Mouse (Mus musculus): ENCODE measurements around the gene Sez6l2. TPM values are rescaled to one million over a fixed set of nuclear protein-coding genes. Genes with fewer than 3 reads are reported as not detected.

Sez6l2 gene
- total and polyA plus RNA-seq, 3 experiments, result 5.0 to 6.1 (median 5.6) TPM

GRCm38 (mm10) chr7:126963548-126964286, 13.4 kb downstream of the Sez6l2 start:
- H3K79me2 ChIP-seq (replicated peaks; ENCODE audit: control insufficient read depth, insufficient read depth, low read length), result no peaks in the 10 kb centered on the region
- no peaks in the 10 kb centered on the region for H3K4me1 ChIP-seq (ENCODE audit: control insufficient read depth, insufficient read depth, low read length)
- H3K4me3 ChIP-seq, result no peak overlapping the region
- H3K9ac ChIP-seq (ENCODE audit: low read depth, low read length), result no peak overlapping the region
- DNase-seq, result peak in 1 of 2 experiments; percentile 34
- H3K27ac ChIP-seq, result no peak overlapping the region
- H3K36me3 ChIP-seq (ENCODE audit: control insufficient read depth, insufficient read depth, low read length), result no peaks in the 10 kb centered on the region
- 40% methylated on average over 19 of the region's 19 CpGs for WGBS
- H3K27me3 ChIP-seq (ENCODE audit: control insufficient read depth, insufficient read depth, low read length), result no peaks in the 10 kb centered on the region; the same call in 1 of the 2 replicates
- TF ChIP-seq CTCF (IDR thresholded peaks at IDR 0.05), result peak; percentile 66
- TF ChIP-seq POLR2A (IDR thresholded peaks at IDR 0.05; ENCODE audit: insufficient read depth, low read depth, low read length), result no peak
- TF ChIP-seq EP300 (IDR thresholded peaks at IDR 0.05; ENCODE audit: insufficient read depth, low read depth, low read length), result 0 out of 2 replicates have a peak, but pooled peaks have one; percentile 27
- intact Hi-C loops (cut with DNase I), result loop anchor here (5.0 kb wide), 1 partner anchor 141 kb away; no protein-coding TSS in a partner anchor

- H3K27ac ChIP-seq, result no peak overlapping the region
- H3K4me3 ChIP-seq, result no peak overlapping the region
- intact Hi-C loops (cut with DNase I), result no loop called here
- H3K9ac ChIP-seq (ENCODE audit: low read depth, low read length), result no peak overlapping the region
- no peaks in the 10 kb centered on the region for H3K36me3 ChIP-seq (ENCODE audit: control insufficient read depth, insufficient read depth, low read length)
- TF ChIP-seq CTCF (IDR thresholded peaks at IDR 0.05), result no peak
- TF ChIP-seq POLR2A (IDR thresholded peaks at IDR 0.05; ENCODE audit: insufficient read depth, low read depth, low read length), result no peak
- no peaks in the 10 kb centered on the region for H3K79me2 ChIP-seq (replicated peaks; ENCODE audit: control insufficient read depth, insufficient read depth, low read length)
- WGBS, result 40% methylated on average over 3 of the region's 3 CpGs
- H3K4me1 ChIP-seq (ENCODE audit: control insufficient read depth, insufficient read depth, low read length), result no peaks in the 10 kb centered on the region
- H3K27me3 ChIP-seq (ENCODE audit: control insufficient read depth, insufficient read depth, low read length), result no peaks in the 10 kb centered on the region; the same call in 1 of the 2 replicates
- no peak for DNase-seq
These were observed 15.2 kb downstream of the Sez6l2 start for GRCm38 (mm10) chr7:126965568-126965967.

GRCm38 (mm10) chr7:126967361-126967760, 17.0 kb downstream of the Sez6l2 start:
- no peaks in the 10 kb centered on the region for H3K4me1 ChIP-seq (ENCODE audit: control insufficient read depth, insufficient read depth, low read length)
- no peaks in the 10 kb centered on the region for H3K36me3 ChIP-seq (ENCODE audit: control insufficient read depth, insufficient read depth, low read length)
- no peak overlapping the region for H3K27ac ChIP-seq
- H3K27me3 ChIP-seq (ENCODE audit: control insufficient read depth, insufficient read depth, low read length), result no peaks in the 10 kb centered on the region; the same call in 1 of the 2 replicates
- 83% methylated on average over 6 of the region's 6 CpGs for WGBS
- no peak overlapping the region for H3K4me3 ChIP-seq
- DNase-seq, result no peak
- intact Hi-C loops (cut with DNase I), result no loop called here
- TF ChIP-seq EP300 (IDR thresholded peaks at IDR 0.05; ENCODE audit: insufficient read depth, low read depth, low read length) (no peak), CTCF (IDR thresholded peaks at IDR 0.05) (no peak), POLR2A (IDR thresholded peaks at IDR 0.05; ENCODE audit: insufficient read depth, low read depth, low read length) (no peak)
- no peak overlapping the region for H3K9ac ChIP-seq (ENCODE audit: low read depth, low read length)
- no peaks in the 10 kb centered on the region for H3K79me2 ChIP-seq (replicated peaks; ENCODE audit: control insufficient read depth, insufficient read depth, low read length)

DNA sequence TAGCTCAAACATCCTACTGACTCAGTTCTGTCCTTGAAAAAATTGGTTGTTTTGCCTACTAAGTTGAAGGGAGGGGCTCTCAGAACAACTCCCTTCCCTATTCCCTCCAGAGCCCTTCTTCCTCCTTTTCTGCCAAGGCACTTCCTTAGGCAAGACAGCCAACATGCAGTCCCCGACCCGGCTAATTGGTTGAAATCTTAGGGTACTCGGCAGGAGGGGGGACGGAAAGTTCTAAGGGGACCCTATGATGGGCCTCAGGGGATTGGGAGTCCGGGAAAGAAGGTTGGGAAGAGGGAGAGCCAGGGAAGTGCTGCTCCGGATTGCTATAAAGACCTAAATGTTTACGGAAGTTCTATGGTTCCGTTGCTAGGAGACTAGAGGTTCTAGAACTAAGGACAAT, 25.1 kb downstream of the Sez6l2 start:
- H3K4me3 ChIP-seq, result peak overlapping the region; percentile 100
- peaks cover 3% of the 10 kb centered on the region; the same call in 1 of the 2 replicates for H3K79me2 ChIP-seq (replicated peaks; ENCODE audit: control insufficient read depth, insufficient read depth, low read length)
- WGBS, result 3% methylated on average over 8 of the region's 8 CpGs
- TF ChIP-seq POLR2A (IDR thresholded peaks at IDR 0.05; ENCODE audit: insufficient read depth, low read depth, low read length), result 0 out of 2 replicates have a peak, but pooled peaks have one; percentile 33
- no peak for TF ChIP-seq CTCF (IDR thresholded peaks at IDR 0.05)
- no peak for TF ChIP-seq EP300 (IDR thresholded peaks at IDR 0.05; ENCODE audit: insufficient read depth, low read depth, low read length)
- DNase-seq, result no peak
- H3K9ac ChIP-seq (ENCODE audit: low read depth, low read length), result peak overlapping the region; percentile 13
- H3K27ac ChIP-seq, result peak overlapping the region; percentile 100
- peaks cover 10% of the 10 kb centered on the region for H3K4me1 ChIP-seq (ENCODE audit: control insufficient read depth, insufficient read depth, low read length)
- no peaks in the 10 kb centered on the region for H3K27me3 ChIP-seq (ENCODE audit: control insufficient read depth, insufficient read depth, low read length)
- peaks cover 3% of the 10 kb centered on the region; the same call in 1 of the 2 replicates for H3K36me3 ChIP-seq (ENCODE audit: control insufficient read depth, insufficient read depth, low read length)
- intact Hi-C loops (cut with DNase I), result no loop called here

- Histone ChIP-seq H3K36me3 (ENCODE audit: control insufficient read depth, insufficient read depth, low read length) (peaks cover 3% of the 10 kb centered on the region; the same call in 1 of the 2 replicates), H3K9ac (ENCODE audit: low read depth, low read length) (peak within 1 kb of the TSS; percentile 91), H3K27me3 (ENCODE audit: control insufficient read depth, insufficient read depth, low read length) (no peaks in the 10 kb centered on the region), H3K4me3 (peak within 1 kb of the TSS; percentile 100), H3K4me1 (ENCODE audit: control insufficient read depth, insufficient read depth, low read length) (peaks cover 10% of the 10 kb centered on the region), H3K79me2 (replicated peaks; ENCODE audit: control insufficient read depth, insufficient read depth, low read length) (peaks cover 3% of the 10 kb centered on the region; the same call in 1 of the 2 replicates), H3K27ac (peak within 1 kb of the TSS; percentile 100)
- intact Hi-C loops (cut with DNase I), result no loop called here
- TF ChIP-seq CTCF (IDR thresholded peaks at IDR 0.05), result no peak
- no peak for TF ChIP-seq EP300 (IDR thresholded peaks at IDR 0.05; ENCODE audit: insufficient read depth, low read depth, low read length)
- TF ChIP-seq POLR2A (IDR thresholded peaks at IDR 0.05; ENCODE audit: insufficient read depth, low read depth, low read length), result no peak
- WGBS, result 0% methylated on average over 1 of the region's 1 CpGs
- no peak for DNase-seq
These were observed 25.4 kb downstream of the Sez6l2 start, which contains the start of gene Cdipt for GRCm38 (mm10) chr7:126975893-126975949. Cdipt (plus strand) TSS chr7:126975914.

All from heart, adult 2 months (tissue).